Mouse (Mus musculus) testis, adult 2 months (tissue): ENCODE data around the gene Rap1gap2. TPM values are rescaled to one million over a fixed set of nuclear protein-coding genes. Genes with fewer than 3 reads are reported as not detected.
A peak's percentile ranks its signal among the peaks of the same experiment; 100 is the strongest.

Source experiments
- H3K27ac ChIP-seq: fragments of 200-500 bp; 2 replicates; pipeline ENCODE4 v1.5.1; 2012; ENCODE audit warnings: low read depth, low read length; ENCODE audit not compliant: control insufficient read depth, insufficient read depth
- H3K27me3 ChIP-seq: fragments of 200-500 bp; 2 replicates; pipeline ENCODE4 v1.6.1; 2012; ENCODE audit warnings: mild to moderate bottlenecking, low read length, moderate library complexity; ENCODE audit not compliant: control insufficient read depth, insufficient read depth
- H3K36me3 ChIP-seq: fragments of 200-500 bp; 2 replicates; pipeline ENCODE4 v1.6.1; 2012; ENCODE audit warnings: mild to moderate bottlenecking, low read length; ENCODE audit not compliant: control insufficient read depth, insufficient read depth
- H3K4me1 ChIP-seq: fragments of 200-500 bp; 2 replicates; pipeline ENCODE4 v1.6.1; 2012; ENCODE audit warnings: low read length; ENCODE audit not compliant: control insufficient read depth, insufficient read depth
- H3K4me3 ChIP-seq: fragments of 200-500 bp; 2 replicates; pipeline ENCODE4 v1.5.1; 2012; ENCODE audit warnings: low read depth, mild to moderate bottlenecking, low read length, moderate library complexity, mixed read lengths; ENCODE audit not compliant: control insufficient read depth
- CTCF ChIP-seq: fragments of 200-500 bp; IDR thresholded peaks from 2 replicates; pipeline ENCODE4 v1.5.1; 2012; ENCODE audit warnings: low read depth, mild to moderate bottlenecking, inconsistent platforms, low read length, moderate library complexity; ENCODE audit not compliant: control insufficient read depth, insufficient read depth, insufficient replicate concordance
- POLR2A ChIP-seq: fragments of 200-500 bp; IDR thresholded peaks from 2 replicates; pipeline ENCODE4 v1.6.1; 2012; ENCODE audit warnings: low read depth, mild to moderate bottlenecking, inconsistent platforms, low read length, moderate library complexity; ENCODE audit not compliant: control insufficient read depth
- polyA plus RNA-seq: library from polyadenylated mRNA; depleted of rRNA; stranded (reverse); fragments of >200 nt; gene quantifications from 2 replicates; pipeline ENCODE4 v1.2.3, GENCODE M21; 2012; rRNA removed

Rap1gap2 gene
- 3.4 and 5.0 TPM in 2 replicates for polyA plus RNA-seq

- H3K27ac ChIP-seq: no peak within 1 kb of the TSS
- TF ChIP-seq POLR2A: no peak
- TF ChIP-seq CTCF: no peak
- H3K4me3 ChIP-seq: peak within 1 kb of the TSS; percentile 52
- no peaks in the 10 kb centered on the region for H3K36me3 ChIP-seq
- H3K4me1 ChIP-seq: peaks cover 9% of the 10 kb centered on the region
- H3K27me3 ChIP-seq: no peaks in the 10 kb centered on the region
Observed at GRCm38 (mm10) chr11:74610545-74611176, at the start of gene Rap1gap2. TSS of gene Rap1gap2 (minus strand) at chr11:74610915.

GRCm38 (mm10) chr11:74660336-74660735, 49.6 kb upstream of the Rap1gap2 start:
- peaks cover 6% of the 10 kb centered on the region; the same call in 1 of the 2 replicates for H3K36me3 ChIP-seq
- H3K27ac ChIP-seq: no peak overlapping the region
- no peak overlapping the region for H3K4me3 ChIP-seq
- H3K4me1 ChIP-seq: no peaks in the 10 kb centered on the region
- no peak for TF ChIP-seq CTCF
- no peak for TF ChIP-seq POLR2A
- H3K27me3 ChIP-seq: no peaks in the 10 kb centered on the region

GRCm38 (mm10) chr11:74655941-74656340, 45.2 kb upstream of the Rap1gap2 start:
- Histone ChIP-seq H3K36me3 (no peaks in the 10 kb centered on the region; the same call in 1 of the 2 replicates), H3K4me3 (no peak overlapping the region), H3K27me3 (no peaks in the 10 kb centered on the region), H3K27ac (no peak overlapping the region), H3K4me1 (no peaks in the 10 kb centered on the region; the same call in none of the 2 replicates)
- TF ChIP-seq CTCF: no peak
- TF ChIP-seq POLR2A: no peak

- H3K27me3 ChIP-seq: no peaks in the 10 kb centered on the region
- H3K36me3 ChIP-seq: no peaks in the 10 kb centered on the region; the same call in 1 of the 2 replicates
- no peak overlapping the region for H3K4me3 ChIP-seq
- peaks cover 10% of the 10 kb centered on the region for H3K4me1 ChIP-seq
- no peak overlapping the region; the same call in 1 of the 2 replicates for H3K27ac ChIP-seq
- no peak for TF ChIP-seq CTCF
- TF ChIP-seq POLR2A: no peak
Observed at GRCm38 (mm10) chr11:74653385-74653784, 42.7 kb upstream of the Rap1gap2 start.

GRCm38 (mm10) chr11:74652791-74653191, 42.1 kb upstream of the Rap1gap2 start:
- H3K4me1 ChIP-seq: peaks cover 10% of the 10 kb centered on the region
- peak overlapping the region; percentile 19; the same call in 1 of the 2 replicates for H3K27ac ChIP-seq
- no peak for TF ChIP-seq CTCF
- no peak for TF ChIP-seq POLR2A
- H3K4me3 ChIP-seq: no peak overlapping the region
- H3K27me3 ChIP-seq: no peaks in the 10 kb centered on the region
- no peaks in the 10 kb centered on the region; the same call in 1 of the 2 replicates for H3K36me3 ChIP-seq

- Histone ChIP-seq H3K4me1 (peaks cover 10% of the 10 kb centered on the region), H3K27ac (peak overlapping the region; percentile 44)
Observed at GRCm38 (mm10) chr11:74650576-74651100, 39.9 kb upstream of the Rap1gap2 start.

GRCm38 (mm10) chr11:74649647-74650551, 39.2 kb upstream of the Rap1gap2 start:
- TF ChIP-seq POLR2A: no peak
- no peak for TF ChIP-seq CTCF
- H3K27ac ChIP-seq: peak overlapping the region; percentile 51
- peaks cover 10% of the 10 kb centered on the region for H3K4me1 ChIP-seq
- H3K4me3 ChIP-seq: peak overlapping the region; percentile 85
- H3K27me3 ChIP-seq: no peaks in the 10 kb centered on the region
- no peaks in the 10 kb centered on the region for H3K36me3 ChIP-seq

More at GRCm38 (mm10) chr11:74650576-74651100, 39.9 kb upstream of the Rap1gap2 start:
- TF ChIP-seq CTCF (no peak), POLR2A (no peak)
- Histone ChIP-seq H3K36me3 (no peaks in the 10 kb centered on the region), H3K27me3 (no peaks in the 10 kb centered on the region), H3K4me3 (peak overlapping the region; percentile 85)
